Mouse (Mus musculus): ENCODE measurements at regions not wholly inside any gene's neighbourhood (a gene's known extent, or its start where the extent isn't known, plus 50 kb on each side); places are given as distances from the start of the nearest gene placed in this dataset.

GRCm38 (mm10) chr1:35860779-35861178 lies 207.4 kb upstream of the Hs6st1 start:
- Histone ChIP-seq H3K9me3 (ENCODE audit: control insufficient read depth, insufficient read depth, low read depth, low read length) (no peaks in the 10 kb centered on the region), H3K4me3 (ENCODE audit: insufficient read depth in 1 of 2, low read depth in 1 of 2, low read length in 2 of 2, poor library complexity in 1 of 2, severe bottlenecking in 1 of 2) (no peak overlapping the region), H3K36me3 (ENCODE audit: control insufficient read depth, insufficient read depth, low read length, poor library complexity, severe bottlenecking) (no peaks in the 10 kb centered on the region), H3K27ac (ENCODE audit: insufficient read depth, low read depth, low read length, poor library complexity, severe bottlenecking) (no peak overlapping the region), H3K4me1 (ENCODE audit: control insufficient read depth in 2 of 2, insufficient read depth in 2 of 2, low read length in 2 of 2, poor library complexity in 1 of 2) (peaks cover 2 to 6% of the 10 kb centered on the region in 2 experiments; a peak in 3 of 4 replicates), H3K9ac (ENCODE audit: insufficient read depth, low read depth, low read length, poor library complexity, severe bottlenecking) (no peak overlapping the region)
- no peak for DNase-seq (ENCODE audit: low read depth, low spot score)
- TF ChIP-seq ZNF384 (IDR thresholded peaks at IDR 0.05; ENCODE audit: low read depth, low read length): no peak
- TF ChIP-seq HCFC1 (IDR thresholded peaks at IDR 0.05; ENCODE audit: borderline replicate concordance, insufficient read depth, low read length): no peak
- TF ChIP-seq ZC3H11A (IDR thresholded peaks at IDR 0.05; ENCODE audit: borderline replicate concordance, low read depth, low read length): no peak
- no peak for TF ChIP-seq MAFK (IDR thresholded peaks at IDR 0.05; ENCODE audit: insufficient read depth, low read depth, low read length)
- TF ChIP-seq CHD2 (IDR thresholded peaks at IDR 0.05; ENCODE audit: low read depth, low read length): no peak
- in situ Hi-C loops (cut with MboI; ENCODE audit: low sequenced_read_pairs in 2 of 2, unreplicated experiment in 2 of 2): no loop called here

GRCm38 (mm10) chr1:35862196-35862595 lies 206.0 kb upstream of the Hs6st1 start:
- in situ Hi-C loops (cut with MboI; ENCODE audit: low sequenced_read_pairs in 2 of 2, unreplicated experiment in 2 of 2): no loop called here
- Histone ChIP-seq H3K4me3 (ENCODE audit: insufficient read depth in 1 of 2, low read depth in 1 of 2, low read length in 2 of 2, poor library complexity in 1 of 2, severe bottlenecking in 1 of 2) (no peak overlapping the region), H3K4me1 (ENCODE audit: control insufficient read depth in 2 of 2, insufficient read depth in 2 of 2, low read length in 2 of 2, poor library complexity in 1 of 2) (peaks cover 2 to 3% of the 10 kb centered on the region in 2 experiments; a peak in 2 of 4 replicates), H3K9me3 (ENCODE audit: control insufficient read depth, insufficient read depth, low read depth, low read length) (no peaks in the 10 kb centered on the region), H3K9ac (ENCODE audit: insufficient read depth, low read depth, low read length, poor library complexity, severe bottlenecking) (no peak overlapping the region), H3K36me3 (ENCODE audit: control insufficient read depth, insufficient read depth, low read length, poor library complexity, severe bottlenecking) (no peaks in the 10 kb centered on the region), H3K27ac (ENCODE audit: insufficient read depth, low read depth, low read length, poor library complexity, severe bottlenecking) (no peak overlapping the region)
- DNase-seq (ENCODE audit: low read depth, low spot score): no peak
- no peak for TF ChIP-seq MAFK (IDR thresholded peaks at IDR 0.05; ENCODE audit: insufficient read depth, low read depth, low read length)

- TF ChIP-seq ZNF384 (IDR thresholded peaks at IDR 0.05; ENCODE audit: low read depth, low read length) (no peak), MAFK (IDR thresholded peaks at IDR 0.05; ENCODE audit: insufficient read depth, low read depth, low read length) (0 out of 2 replicates have a peak, but pooled peaks have one; percentile 49)
- no peaks in the 10 kb centered on the region for H3K9me3 ChIP-seq (ENCODE audit: control insufficient read depth, insufficient read depth, low read depth, low read length)
- no peak overlapping the region for H3K4me3 ChIP-seq (ENCODE audit: insufficient read depth in 1 of 2, low read depth in 1 of 2, low read length in 2 of 2, poor library complexity in 1 of 2, severe bottlenecking in 1 of 2)
- in situ Hi-C loops (cut with MboI; ENCODE audit: low sequenced_read_pairs in 2 of 2, unreplicated experiment in 2 of 2): no loop called here
- no peak overlapping the region for H3K9ac ChIP-seq (ENCODE audit: insufficient read depth, low read depth, low read length, poor library complexity, severe bottlenecking)
- no peaks in the 10 kb centered on the region for H3K36me3 ChIP-seq (ENCODE audit: control insufficient read depth, insufficient read depth, low read length, poor library complexity, severe bottlenecking)
- H3K27ac ChIP-seq (ENCODE audit: insufficient read depth, low read depth, low read length, poor library complexity, severe bottlenecking): no peak overlapping the region
- peaks cover 2 to 3% of the 10 kb centered on the region in 2 experiments; a peak in 2 of 4 replicates for H3K4me1 ChIP-seq (ENCODE audit: control insufficient read depth in 2 of 2, insufficient read depth in 2 of 2, low read length in 2 of 2, poor library complexity in 1 of 2)
- no peak for DNase-seq (ENCODE audit: low read depth, low spot score)
Measured at GRCm38 (mm10) chr1:35862661-35863060, 205.5 kb upstream of the Hs6st1 start.

GRCm38 (mm10) chr1:35864246-35864645 lies 204.0 kb upstream of the Hs6st1 start:
- Histone ChIP-seq H3K9ac (ENCODE audit: insufficient read depth, low read depth, low read length, poor library complexity, severe bottlenecking) (no peak overlapping the region), H3K9me3 (ENCODE audit: control insufficient read depth, insufficient read depth, low read depth, low read length) (no peaks in the 10 kb centered on the region), H3K4me3 (ENCODE audit: insufficient read depth in 1 of 2, low read depth in 1 of 2, low read length in 2 of 2, poor library complexity in 1 of 2, severe bottlenecking in 1 of 2) (no peak overlapping the region), H3K27ac (ENCODE audit: insufficient read depth, low read depth, low read length, poor library complexity, severe bottlenecking) (no peak overlapping the region), H3K36me3 (ENCODE audit: control insufficient read depth, insufficient read depth, low read length, poor library complexity, severe bottlenecking) (no peaks in the 10 kb centered on the region), H3K4me1 (ENCODE audit: control insufficient read depth in 2 of 2, insufficient read depth in 2 of 2, low read length in 2 of 2, poor library complexity in 1 of 2) (peaks cover 0 to under 1% of the 10 kb centered on the region in 2 experiments; a peak in 1 of 4 replicates)
- in situ Hi-C loops (cut with MboI; ENCODE audit: low sequenced_read_pairs in 2 of 2, unreplicated experiment in 2 of 2): no loop called here
- TF ChIP-seq ZC3H11A (IDR thresholded peaks at IDR 0.05; ENCODE audit: borderline replicate concordance, low read depth, low read length): no peak
- TF ChIP-seq ZNF384 (IDR thresholded peaks at IDR 0.05; ENCODE audit: low read depth, low read length): no peak
- TF ChIP-seq MAFK (IDR thresholded peaks at IDR 0.05; ENCODE audit: insufficient read depth, low read depth, low read length): no peak
- TF ChIP-seq CHD2 (IDR thresholded peaks at IDR 0.05; ENCODE audit: low read depth, low read length): no peak
- no peak for TF ChIP-seq HCFC1 (IDR thresholded peaks at IDR 0.05; ENCODE audit: borderline replicate concordance, insufficient read depth, low read length)
- no peak for DNase-seq (ENCODE audit: low read depth, low spot score)

DNA sequence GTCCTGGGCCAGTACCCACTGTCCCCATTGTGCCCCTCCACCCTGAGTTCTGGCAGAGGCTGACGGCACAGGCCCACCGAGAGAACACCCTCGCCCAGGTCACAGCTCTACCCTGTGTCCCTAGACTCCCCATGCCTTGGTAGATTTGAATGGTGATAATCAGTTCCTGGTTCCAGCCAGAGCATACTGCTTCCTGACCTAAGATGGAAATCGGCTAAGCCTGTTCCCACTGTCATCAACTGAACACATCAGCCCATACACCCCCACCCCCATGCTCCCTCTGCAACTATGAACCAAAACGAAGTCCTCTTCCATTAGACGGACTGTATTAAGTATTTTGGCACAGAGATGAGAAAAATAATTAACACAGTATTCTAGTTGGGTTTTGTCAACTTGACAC lies 202.9 kb upstream of the Hs6st1 start:
- Histone ChIP-seq H3K4me3 (ENCODE audit: insufficient read depth in 1 of 2, low read depth in 1 of 2, low read length in 2 of 2, poor library complexity in 1 of 2, severe bottlenecking in 1 of 2) (no peak overlapping the region), H3K27ac (ENCODE audit: insufficient read depth, low read depth, low read length, poor library complexity, severe bottlenecking) (no peak overlapping the region), H3K9ac (ENCODE audit: insufficient read depth, low read depth, low read length, poor library complexity, severe bottlenecking) (no peak overlapping the region), H3K4me1 (ENCODE audit: control insufficient read depth in 2 of 2, insufficient read depth in 2 of 2, low read length in 2 of 2, poor library complexity in 1 of 2) (peaks cover 4% of the 10 kb centered on the region in 2 experiments; a peak in 3 of 4 replicates), H3K36me3 (ENCODE audit: control insufficient read depth, insufficient read depth, low read length, poor library complexity, severe bottlenecking) (no peaks in the 10 kb centered on the region), H3K9me3 (ENCODE audit: control insufficient read depth, insufficient read depth, low read depth, low read length) (no peaks in the 10 kb centered on the region)
- DNase-seq (ENCODE audit: low read depth, low spot score): no peak
- in situ Hi-C loops (cut with MboI; ENCODE audit: low sequenced_read_pairs in 2 of 2, unreplicated experiment in 2 of 2): no loop called here
- no peak for TF ChIP-seq CHD2 (IDR thresholded peaks at IDR 0.05; ENCODE audit: low read depth, low read length)
- no peak for TF ChIP-seq HCFC1 (IDR thresholded peaks at IDR 0.05; ENCODE audit: borderline replicate concordance, insufficient read depth, low read length)
- no peak for TF ChIP-seq ZC3H11A (IDR thresholded peaks at IDR 0.05; ENCODE audit: borderline replicate concordance, low read depth, low read length)
- no peak for TF ChIP-seq ZNF384 (IDR thresholded peaks at IDR 0.05; ENCODE audit: low read depth, low read length)
- no peak for TF ChIP-seq MAFK (IDR thresholded peaks at IDR 0.05; ENCODE audit: insufficient read depth, low read depth, low read length)
